Mouse (Mus musculus) stomach, embryonic 15.5 days (tissue): Measurements from ENCODE around the gene Elmo2. TPM values are rescaled to one million over a fixed set of nuclear protein-coding genes. Genes with fewer than 3 reads are reported as not detected.

Source experiments
- ATAC-seq: fragments of 200-750 bp; cut with Nextera tagmentation; 2 replicates; pipeline ENCODE4 v1.8.0; 2017; ENCODE audit warnings: low read depth, moderate number of reproducible peaks, moderate TSS enrichment; ENCODE audit not compliant: insufficient read depth, low FRiP score
- H3K27ac ChIP-seq: fragments of 300-500 bp; sonication (generic); 2 replicates; pipeline ENCODE4 v1.5.1; 2015; ENCODE audit warnings: mild to moderate bottlenecking, inconsistent platforms
- H3K27me3 ChIP-seq: fragments of 300-500 bp; sonication (generic); replicated peaks from 2 replicates; pipeline ENCODE4 v1.6.1; 2015; ENCODE audit warnings: inconsistent platforms
- H3K36me3 ChIP-seq: fragments of 300-500 bp; sonication (generic); 2 replicates; pipeline ENCODE4 v1.6.1; 2015; ENCODE audit warnings: inconsistent platforms
- H3K4me1 ChIP-seq: fragments of 300-500 bp; sonication (generic); 2 replicates; pipeline ENCODE4 v1.6.1; 2015; ENCODE audit warnings: inconsistent platforms
- H3K4me2 ChIP-seq: fragments of 300-500 bp; sonication (generic); 2 replicates; pipeline ENCODE4 v1.6.1; 2015; ENCODE audit warnings: mild to moderate bottlenecking, inconsistent platforms
- H3K4me3 ChIP-seq: fragments of 300-500 bp; sonication (generic); replicated peaks from 2 replicates; pipeline ENCODE4 v1.5.1; 2015; ENCODE audit warnings: inconsistent platforms
- H3K9ac ChIP-seq: fragments of 300-500 bp; sonication (generic); 2 replicates; pipeline ENCODE4 v1.6.1; 2015; ENCODE audit warnings: inconsistent platforms
- H3K9me3 ChIP-seq: fragments of 300-500 bp; sonication (generic); 2 replicates; pipeline ENCODE4 v1.6.1; 2016; ENCODE audit warnings: inconsistent platforms
- WGBS: fragments of 180-500 bp; shearing (Covaris S2); methylation state at CpG from one replicate; pipeline ENCODE4 v1.1.7; 2015; 5-methylcytosine and 5-hydroxymethylcytosine counted together
- polyA plus RNA-seq: library from polyadenylated mRNA; unstranded; fragments of >200 nt; fragmentation: Nextera tagmentation; extraction: Ambion mirVana; gene quantifications from 2 replicates; pipeline ENCODE4 v1.2.1, GENCODE M21; 2015

The Elmo2 gene
- 53.2 and 56.2 TPM in 2 replicates for polyA plus RNA-seq

DNA sequence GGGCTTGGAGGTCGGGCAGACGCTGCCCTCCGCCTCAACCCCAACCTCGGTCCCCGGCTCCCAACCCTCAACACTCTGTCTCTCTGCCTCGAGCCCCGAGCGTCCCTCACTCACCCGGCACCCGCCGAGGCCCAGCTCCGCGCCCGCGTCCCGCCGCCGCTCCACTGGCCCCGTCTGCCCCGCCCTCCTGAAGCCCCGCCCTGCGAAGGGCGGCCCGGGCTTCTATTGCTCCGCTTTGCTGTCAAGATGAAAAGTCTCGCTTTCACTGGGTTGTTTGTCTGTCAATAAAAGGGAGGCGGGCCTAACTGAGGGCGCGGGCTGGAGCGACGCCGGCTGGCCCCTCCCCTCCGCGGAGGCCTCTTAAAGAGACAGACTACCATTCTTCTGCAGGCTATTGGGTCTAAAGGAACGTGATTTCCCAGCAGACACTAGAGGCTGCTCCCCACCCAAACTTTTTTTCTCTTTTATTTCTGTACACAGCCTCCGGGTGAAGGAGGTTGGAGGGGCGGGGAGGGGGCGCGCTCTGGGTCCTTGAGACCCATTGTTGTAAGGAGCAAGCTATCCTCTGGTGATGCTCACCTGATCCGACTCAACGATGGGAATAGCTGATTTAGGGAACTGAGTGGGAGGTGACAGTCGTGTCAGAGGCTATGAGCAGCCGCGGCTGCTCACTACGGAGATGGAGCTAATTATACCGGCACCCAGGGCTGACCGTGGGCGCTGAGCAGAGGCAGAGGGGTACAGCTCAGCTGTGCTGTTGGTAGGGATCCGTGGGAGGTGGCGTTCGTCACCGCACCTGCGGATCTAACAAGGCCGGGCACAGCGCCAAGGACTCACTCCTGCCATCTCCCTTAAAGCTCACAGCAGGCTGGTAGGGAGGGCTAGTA lies at the start of gene Elmo2:
Gene Elmo2 (minus strand): TSS at position 176 of the 887 bp plus-strand sequence.
- H3K9ac ChIP-seq, result peak within 1 kb of the TSS; percentile 66
- H3K27ac ChIP-seq, result peak within 1 kb of the TSS; percentile 71
- H3K4me1 ChIP-seq, result peaks cover 37% of the 10 kb centered on the region

DNA sequence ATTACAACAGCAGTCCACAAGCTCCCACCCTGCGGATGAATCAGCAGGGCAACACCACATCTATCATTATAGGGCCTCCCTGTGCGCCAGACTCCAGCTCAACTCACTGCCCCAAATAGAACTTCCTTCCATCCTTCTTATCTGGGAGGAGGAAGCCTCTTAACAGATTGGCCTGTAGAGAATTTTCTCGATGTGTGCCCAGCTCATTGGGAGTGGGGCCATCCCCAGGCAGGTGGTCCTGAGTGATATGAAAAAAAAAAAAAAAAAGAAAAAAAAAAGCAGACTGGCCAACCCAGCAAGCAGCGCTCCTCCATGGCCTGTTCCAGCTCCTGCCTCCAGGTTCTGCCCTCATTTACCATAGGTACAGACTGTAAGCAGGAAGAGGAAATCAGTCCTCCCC lies 49.7 kb upstream of the Elmo2 start:
- H3K4me1 ChIP-seq, result no peaks in the 10 kb centered on the region
- H3K27me3 ChIP-seq, result no peaks in the 10 kb centered on the region
- H3K9me3 ChIP-seq, result no peaks in the 10 kb centered on the region
- no peak for ATAC-seq
- H3K9ac ChIP-seq, result no peak overlapping the region
- H3K36me3 ChIP-seq, result peaks cover 28% of the 10 kb centered on the region
- H3K4me3 ChIP-seq, result no peak overlapping the region
- no peak overlapping the region for H3K4me2 ChIP-seq
- WGBS, result 62% methylated on average over 4 of the region's 4 CpGs
- no peak overlapping the region for H3K27ac ChIP-seq

More for the DNA sequence above, at the start of gene Elmo2:
- no peaks in the 10 kb centered on the region for H3K27me3 ChIP-seq
- WGBS, result 0% methylated on average over 55 of the region's 55 CpGs
- peak; percentile 98 for ATAC-seq
- no peaks in the 10 kb centered on the region for H3K9me3 ChIP-seq
- H3K36me3 ChIP-seq, result no peaks in the 10 kb centered on the region
- peak within 1 kb of the TSS; percentile 94 for H3K4me2 ChIP-seq
- H3K4me3 ChIP-seq, result peak within 1 kb of the TSS; percentile 72

DNA sequence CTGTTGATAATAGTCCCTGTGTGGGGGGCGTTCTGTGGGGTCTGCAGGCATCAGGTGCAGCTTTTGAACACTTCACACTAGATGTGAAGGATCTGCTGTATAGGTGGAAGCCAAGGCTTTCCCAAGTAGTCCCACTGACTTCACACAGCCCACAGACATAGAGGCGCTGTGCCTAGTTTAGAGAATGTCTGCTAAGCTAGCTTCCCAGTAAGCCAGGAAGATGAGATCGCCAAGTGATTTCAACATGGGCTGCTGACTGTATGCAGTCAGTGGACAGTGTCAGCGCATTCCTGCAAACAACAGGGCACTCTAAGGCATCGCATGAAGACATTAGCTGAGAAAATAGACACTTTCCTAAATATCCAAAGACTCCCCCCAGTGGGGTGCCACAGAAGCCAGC lies 49.2 kb upstream of the Elmo2 start:
- WGBS, result 86% methylated on average over 5 of the region's 5 CpGs
- Histone ChIP-seq H3K4me1 (no peaks in the 10 kb centered on the region), H3K4me2 (no peak overlapping the region), H3K9me3 (no peaks in the 10 kb centered on the region), H3K4me3 (no peak overlapping the region), H3K27me3 (no peaks in the 10 kb centered on the region), H3K9ac (no peak overlapping the region), H3K36me3 (peaks cover 23% of the 10 kb centered on the region), H3K27ac (no peak overlapping the region)
- no peak for ATAC-seq

DNA sequence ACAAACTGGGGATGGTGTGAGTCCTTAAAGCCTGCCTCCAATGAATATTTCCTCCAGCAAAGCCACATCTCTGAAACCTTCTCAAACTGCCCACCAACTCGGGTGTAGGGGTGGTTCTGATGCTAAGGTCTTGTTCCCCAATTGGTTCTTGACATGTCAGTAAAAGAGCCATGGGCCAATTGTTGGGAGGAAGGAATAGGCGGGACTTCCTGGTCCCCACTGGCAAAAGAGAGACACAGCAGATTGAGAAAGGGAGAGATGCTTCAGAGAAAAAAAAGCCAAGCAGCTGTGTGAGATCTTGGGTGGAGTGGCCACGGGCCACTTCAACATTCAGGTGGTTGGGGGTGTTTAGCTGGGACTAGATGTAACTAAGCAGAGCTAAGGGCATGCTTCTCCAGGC lies 44.8 kb upstream of the Elmo2 start:
- Histone ChIP-seq H3K9ac (no peak overlapping the region), H3K4me2 (no peak overlapping the region), H3K4me3 (no peak overlapping the region), H3K36me3 (no peaks in the 10 kb centered on the region), H3K27ac (no peak overlapping the region), H3K4me1 (peaks cover 18% of the 10 kb centered on the region), H3K27me3 (peaks cover 11% of the 10 kb centered on the region), H3K9me3 (no peaks in the 10 kb centered on the region)
- 16% methylated on average over 3 of the region's 3 CpGs for WGBS
- ATAC-seq, result no peak

DNA sequence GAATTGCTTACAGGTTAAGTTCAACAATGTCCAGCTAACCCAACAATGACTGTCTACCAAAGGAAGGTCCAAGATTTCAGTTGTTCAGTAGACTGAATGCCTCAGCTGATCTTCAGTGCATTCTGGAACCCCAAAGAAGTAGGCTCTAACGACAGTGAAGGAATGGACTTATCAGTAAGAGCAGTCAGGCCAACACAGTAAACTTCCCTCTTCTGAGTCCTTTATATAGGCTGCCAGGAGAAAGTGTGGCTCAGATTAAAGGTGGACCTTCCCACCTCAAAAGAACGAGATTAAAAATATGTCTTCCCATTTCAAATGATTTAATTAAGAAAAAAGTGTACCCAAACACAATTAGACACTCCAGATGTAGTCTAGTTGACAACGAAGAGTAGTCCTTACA lies 44.1 kb upstream of the Elmo2 start:
- WGBS, result 68% methylated on average over 3 of the region's 3 CpGs
- no peak overlapping the region for H3K4me2 ChIP-seq
- peaks cover 18% of the 10 kb centered on the region for H3K4me1 ChIP-seq
- H3K9me3 ChIP-seq, result no peaks in the 10 kb centered on the region
- H3K9ac ChIP-seq, result no peak overlapping the region
- no peak overlapping the region for H3K27ac ChIP-seq
- ATAC-seq, result no peak
- no peak overlapping the region for H3K4me3 ChIP-seq
- H3K36me3 ChIP-seq, result no peaks in the 10 kb centered on the region
- H3K27me3 ChIP-seq, result peaks cover 11% of the 10 kb centered on the region

DNA sequence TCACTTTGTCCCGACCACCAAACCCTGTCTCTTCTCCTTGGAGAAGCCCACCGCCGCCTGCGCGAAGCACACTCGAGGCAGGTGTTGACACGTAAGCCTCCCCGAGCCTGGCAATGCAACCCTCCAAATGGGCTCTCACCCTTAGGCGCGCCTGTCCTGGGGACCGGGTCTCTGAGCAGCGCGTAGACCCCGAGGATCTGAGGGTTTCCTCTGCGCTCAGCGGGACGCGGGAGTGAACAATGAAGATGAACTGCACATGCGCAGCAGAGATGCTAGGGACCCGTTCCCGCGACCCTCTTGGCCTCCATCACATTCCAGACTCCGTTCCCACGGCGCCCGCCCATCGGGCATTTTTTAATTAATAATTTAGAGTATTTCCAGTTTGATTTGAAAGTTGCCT lies 42.2 kb upstream of the Elmo2 start, which contains the start of gene Zfp663:
Gene Zfp663 (minus strand): TSS at position 234 of the 400 bp plus-strand sequence.
- peak within 1 kb of the TSS; percentile 16; the same call in 1 of the 2 replicates for H3K4me3 ChIP-seq
- no peak within 1 kb of the TSS for H3K9ac ChIP-seq
- H3K27ac ChIP-seq, result no peak within 1 kb of the TSS
- no peak for ATAC-seq
- H3K36me3 ChIP-seq, result no peaks in the 10 kb centered on the region
- WGBS, result 1% methylated on average over 27 of the region's 27 CpGs
- H3K9me3 ChIP-seq, result no peaks in the 10 kb centered on the region
- H3K27me3 ChIP-seq, result peaks cover 16% of the 10 kb centered on the region
- peak within 1 kb of the TSS; percentile 48 for H3K4me2 ChIP-seq
- peaks cover 21% of the 10 kb centered on the region for H3K4me1 ChIP-seq

DNA sequence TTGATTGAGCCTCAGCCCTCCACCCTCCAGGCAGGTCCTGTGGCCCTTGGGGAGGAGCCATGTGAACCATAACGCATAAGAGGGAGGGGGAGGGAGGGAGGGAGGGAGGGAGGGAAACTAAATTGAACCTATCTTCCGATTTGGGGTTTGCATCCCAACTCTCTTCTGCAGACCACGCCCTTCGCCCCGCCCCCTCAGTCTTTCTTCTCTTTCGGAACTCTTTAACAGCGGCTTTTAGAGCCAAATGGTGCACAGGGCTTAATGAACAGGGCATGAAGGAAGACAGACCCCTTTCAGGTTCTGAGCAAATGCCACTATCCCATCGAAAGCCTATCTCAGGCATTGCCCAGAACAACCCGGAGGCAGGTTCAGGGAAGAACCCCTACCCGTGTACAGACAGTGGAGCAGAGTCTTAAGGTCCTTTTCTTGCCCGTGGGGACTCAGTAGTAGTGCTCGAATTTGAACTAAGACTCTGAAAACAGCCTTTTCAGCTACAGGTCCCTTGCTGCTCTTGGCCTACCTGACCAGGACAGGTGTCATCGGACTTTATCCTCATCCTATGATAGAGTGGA lies 41.7 kb upstream of the Elmo2 start:
- no peak overlapping the region for H3K9ac ChIP-seq
- no peaks in the 10 kb centered on the region for H3K9me3 ChIP-seq
- H3K4me2 ChIP-seq, result peak overlapping the region; percentile 48
- H3K27me3 ChIP-seq, result peaks cover 16% of the 10 kb centered on the region
- peaks cover 21% of the 10 kb centered on the region for H3K4me1 ChIP-seq
- ATAC-seq, result no peak
- WGBS, result 3% methylated on average over 13 of the region's 13 CpGs
- no peak overlapping the region for H3K27ac ChIP-seq
- H3K36me3 ChIP-seq, result no peaks in the 10 kb centered on the region
- peak overlapping the region; percentile 16; the same call in 1 of the 2 replicates for H3K4me3 ChIP-seq

DNA sequence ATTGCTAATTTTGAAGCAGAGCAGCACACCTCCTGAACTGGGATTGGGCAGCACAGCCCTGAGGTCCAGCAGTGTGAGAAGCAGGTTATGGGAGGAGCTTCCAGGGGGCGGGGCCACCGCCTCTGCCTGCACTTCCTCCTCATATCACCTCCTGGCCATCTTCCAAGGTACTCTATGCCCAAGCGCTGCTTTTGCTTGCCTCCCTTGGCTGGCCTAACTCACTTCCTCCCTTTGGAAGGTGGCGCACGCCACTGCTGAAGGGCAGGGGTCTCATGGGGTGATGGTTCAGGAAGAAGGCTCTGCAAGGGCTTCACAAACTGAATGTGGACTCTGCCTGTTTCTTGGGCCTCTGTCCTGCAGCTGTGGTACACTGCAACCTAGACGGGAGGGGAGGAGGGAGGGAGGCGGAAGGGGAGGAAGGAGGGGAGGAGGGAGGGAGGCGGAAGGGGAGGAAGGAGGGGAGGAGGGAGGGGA lies 40.8 kb upstream of the Elmo2 start:
- peak overlapping the region; percentile 41 for H3K4me2 ChIP-seq
- no peaks in the 10 kb centered on the region for H3K9me3 ChIP-seq
- no peaks in the 10 kb centered on the region for H3K36me3 ChIP-seq
- H3K4me3 ChIP-seq, result no peak overlapping the region; the same call in 1 of the 2 replicates
- peak; percentile 76 for ATAC-seq
- H3K27me3 ChIP-seq, result peaks cover 16% of the 10 kb centered on the region
- H3K4me1 ChIP-seq, result peaks cover 21% of the 10 kb centered on the region
- no peak overlapping the region for H3K27ac ChIP-seq
- 2% methylated on average over 5 of the region's 8 CpGs for WGBS
- no peak overlapping the region for H3K9ac ChIP-seq

DNA sequence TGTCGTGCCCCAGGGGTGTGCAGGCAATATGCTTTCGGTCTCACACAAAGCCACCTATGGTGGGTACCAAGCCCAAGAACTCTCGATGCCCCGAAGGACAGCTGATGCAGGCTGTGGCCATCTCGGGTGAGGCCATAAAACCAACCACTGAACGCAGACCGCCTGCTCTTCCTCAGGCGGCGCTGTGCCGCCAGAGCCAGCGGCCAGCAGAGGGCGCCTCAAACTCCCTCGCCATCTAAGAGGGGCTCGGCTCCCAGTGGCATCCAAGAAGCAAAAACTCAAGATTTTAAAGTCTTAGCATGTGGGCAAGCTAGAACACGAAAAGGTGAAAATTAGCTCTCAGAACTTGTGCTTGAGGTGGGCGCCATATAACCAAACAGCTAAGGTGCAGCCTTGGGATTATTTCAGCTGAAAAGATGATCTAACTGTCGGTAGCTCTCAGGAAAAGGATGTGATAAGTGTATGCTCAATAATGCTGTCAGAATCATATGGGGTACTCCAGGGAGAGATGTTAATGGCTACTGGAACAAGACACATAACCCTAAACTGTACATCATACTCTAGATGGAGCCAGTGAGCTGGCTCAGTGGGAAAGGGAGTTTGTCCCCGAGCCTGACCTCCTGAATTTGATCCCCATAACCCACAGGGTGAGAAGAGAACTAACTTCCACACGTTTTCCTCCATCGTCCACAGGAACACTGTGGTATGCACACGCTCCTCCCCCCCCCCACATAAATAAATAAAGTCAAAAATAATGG lies 38.2 kb upstream of the Elmo2 start:
- Histone ChIP-seq H3K9me3 (no peaks in the 10 kb centered on the region), H3K4me2 (peak overlapping the region; percentile 34), H3K36me3 (no peaks in the 10 kb centered on the region), H3K27me3 (peaks cover 16% of the 10 kb centered on the region), H3K4me3 (no peak overlapping the region), H3K4me1 (peaks cover 21% of the 10 kb centered on the region), H3K9ac (no peak overlapping the region), H3K27ac (no peak overlapping the region)
- ATAC-seq, result no peak
- 14% methylated on average over 21 of the region's 21 CpGs for WGBS

DNA sequence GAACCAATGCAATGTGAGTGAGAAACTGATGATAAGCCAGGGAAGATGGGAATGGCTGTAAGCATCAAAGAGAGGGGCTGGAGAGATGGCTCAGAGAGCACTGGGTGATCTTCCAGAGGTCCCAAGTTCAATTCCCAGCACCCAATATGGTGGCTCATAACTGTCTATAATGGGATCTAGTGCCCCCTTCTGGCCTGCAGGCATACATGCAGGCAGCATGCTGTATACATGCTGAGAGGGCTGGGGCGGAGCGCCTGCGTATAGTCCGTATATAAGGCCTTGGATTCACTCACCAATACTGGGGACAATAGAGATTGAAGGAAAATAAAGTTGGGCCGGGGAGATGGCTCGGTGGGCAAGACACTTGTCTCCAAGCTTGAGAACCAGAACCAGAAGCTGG lies 37.0 kb upstream of the Elmo2 start:
- peaks cover 9% of the 10 kb centered on the region; the same call in 1 of the 2 replicates for H3K27me3 ChIP-seq
- H3K4me3 ChIP-seq, result no peak overlapping the region
- H3K4me1 ChIP-seq, result peaks cover 15% of the 10 kb centered on the region
- no peak overlapping the region for H3K27ac ChIP-seq
- WGBS, result 86% methylated on average over 6 of the region's 6 CpGs
- ATAC-seq, result no peak
- no peaks in the 10 kb centered on the region for H3K36me3 ChIP-seq
- no peak overlapping the region for H3K4me2 ChIP-seq
- no peaks in the 10 kb centered on the region for H3K9me3 ChIP-seq
- no peak overlapping the region for H3K9ac ChIP-seq

DNA sequence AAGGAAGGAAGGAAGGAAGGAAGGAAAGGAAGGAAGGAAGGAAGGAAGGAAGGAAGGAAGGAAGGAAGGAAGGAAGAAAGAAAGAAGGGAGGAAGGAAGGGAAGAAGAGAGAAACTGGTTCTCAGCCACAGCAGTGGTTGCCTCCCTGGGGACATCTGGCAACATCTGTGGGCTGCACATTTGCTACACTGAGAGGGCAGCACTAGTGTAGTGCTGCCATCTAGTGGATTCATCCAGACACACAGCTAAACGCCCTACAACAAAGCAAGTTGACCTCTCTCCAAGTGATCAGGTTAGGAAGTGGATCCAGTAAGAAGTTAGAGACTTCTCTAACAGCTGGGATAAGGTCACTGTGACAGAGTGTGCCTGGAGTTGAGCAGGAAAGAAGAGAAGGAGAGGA lies 34.6 kb upstream of the Elmo2 start:
- no peak for ATAC-seq
- Histone ChIP-seq H3K4me2 (no peak overlapping the region), H3K27me3 (peaks cover 5% of the 10 kb centered on the region; the same call in 1 of the 2 replicates), H3K36me3 (no peaks in the 10 kb centered on the region), H3K9me3 (no peaks in the 10 kb centered on the region), H3K4me1 (0 out of 2 replicates have a peak, but pooled peaks cover 3% of the 10 kb centered on the region), H3K27ac (no peak overlapping the region), H3K4me3 (no peak overlapping the region), H3K9ac (no peak overlapping the region)
- WGBS, result 0% methylated on average over 1 of the region's 1 CpGs
